Mouse (Mus musculus) kidney, adult 2 months (tissue): ENCODE measurements around the gene Pycr1.

Source experiments
- CTCF ChIP-seq: fragments of 200-500 bp; conservative IDR thresholded peaks from 2 replicates; pipeline ENCODE4 v1.5.1; 2011; ENCODE audit warnings: low read depth, mild to moderate bottlenecking, control low read depth, low read length, moderate library complexity, mixed read lengths; ENCODE audit not compliant: insufficient read depth, insufficient read length
- POLR2A ChIP-seq: fragments of 200-500 bp; IDR thresholded peaks from one replicate; pipeline ENCODE4 v1.6.1; 2011; ENCODE audit warnings: low read depth, low read length, control low read depth

DNA sequence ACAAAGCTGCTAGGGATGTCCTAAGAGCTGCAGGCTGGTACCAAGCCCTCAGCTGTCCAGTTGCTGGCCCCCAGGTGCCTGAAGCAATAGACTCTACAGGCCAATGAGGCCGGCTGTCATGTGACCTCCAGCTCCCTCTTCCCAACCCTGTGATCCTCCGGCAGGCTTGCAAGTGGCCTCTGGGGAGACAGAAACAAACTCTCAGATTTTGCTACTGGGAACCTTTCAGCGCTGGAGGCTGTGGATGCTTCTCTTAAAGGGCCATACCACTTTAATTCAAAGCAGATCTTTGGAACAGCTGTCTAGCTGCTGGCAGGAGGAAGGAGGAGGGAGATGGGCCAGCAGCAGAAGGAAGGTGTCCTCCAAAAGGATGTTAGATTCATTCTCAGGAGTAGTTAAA, 23.0 kb upstream of the Pycr1 start:
- TF ChIP-seq CTCF (no peak), POLR2A (no peak)
